Mouse (Mus musculus) forebrain, embryonic 13.5 days (tissue): ENCODE data around the gene Foxo1. TPM values are rescaled to one million over a fixed set of nuclear protein-coding genes. Genes with fewer than 3 reads are reported as not detected.

ENCODE experiments used
- ATAC-seq: fragments of 200-750 bp; cut with Nextera tagmentation; 2 replicates; pipeline ENCODE4 v1.8.0; 2017
- H3K27ac ChIP-seq: fragments of 300-500 bp; sonication (generic); 2 replicates; pipeline ENCODE4 v1.5.1; 2015; ENCODE audit warnings: inconsistent platforms, mild to moderate bottlenecking, moderate library complexity
- H3K27me3 ChIP-seq: fragments of 300-500 bp; sonication (generic); 2 replicates; pipeline ENCODE4 v1.6.1; 2015; ENCODE audit warnings: mild to moderate bottlenecking, inconsistent platforms
- H3K36me3 ChIP-seq: fragments of 300-500 bp; sonication (generic); 2 replicates; pipeline ENCODE4 v1.6.1; 2015; ENCODE audit warnings: mild to moderate bottlenecking, inconsistent platforms; ENCODE audit not compliant: poor library complexity, severe bottlenecking
- H3K4me1 ChIP-seq: fragments of 300-500 bp; sonication (generic); 2 replicates; pipeline ENCODE4 v1.6.1; 2015; ENCODE audit warnings: inconsistent platforms
- H3K4me2 ChIP-seq: fragments of 300-500 bp; sonication (generic); 2 replicates; pipeline ENCODE4 v1.6.1; 2015; ENCODE audit warnings: inconsistent platforms, mild to moderate bottlenecking, moderate library complexity
- H3K4me3 ChIP-seq: fragments of 300-500 bp; sonication (generic); 2 replicates; pipeline ENCODE4 v1.5.1; 2015; ENCODE audit warnings: mild to moderate bottlenecking, inconsistent platforms
- H3K9ac ChIP-seq: fragments of 300-500 bp; sonication (generic); 2 replicates; pipeline ENCODE4 v1.6.1; 2015; ENCODE audit warnings: mild to moderate bottlenecking, inconsistent platforms
- H3K9me3 ChIP-seq: fragments of 300-500 bp; sonication (generic); replicated peaks from 2 replicates; pipeline ENCODE4 v1.6.1; 2016; ENCODE audit warnings: inconsistent platforms
- WGBS: fragments of 180-500 bp; shearing (Covaris S2); methylation state at CpG from one replicate; pipeline ENCODE4 v1.1.7; 2015; 5-methylcytosine and 5-hydroxymethylcytosine counted together
- polyA plus RNA-seq: library from polyadenylated mRNA; unstranded; fragments of >200 nt; fragmentation: Nextera tagmentation; extraction: Ambion mirVana; gene quantifications from 2 replicates; pipeline ENCODE4 v1.2.1, GENCODE M21; 2015

Gene Foxo1
- polyA plus RNA-seq, 1 experiment from 2014 or later = 1.9 TPM

GRCm38 (mm10) chr3:52325006-52325405 lies 56.9 kb downstream of the Foxo1 start:
- Histone ChIP-seq H3K36me3 (no peaks in the 10 kb centered on the region), H3K9me3 (no peaks in the 10 kb centered on the region), H3K9ac (no peak overlapping the region), H3K4me3 (no peak overlapping the region), H3K4me2 (no peak overlapping the region), H3K27ac (no peak overlapping the region), H3K4me1 (no peaks in the 10 kb centered on the region), H3K27me3 (no peaks in the 10 kb centered on the region)
- ATAC-seq = no peak
- 95% methylated on average over 5 of the region's 5 CpGs for WGBS

GRCm38 (mm10) chr3:52326687-52327086 lies 58.6 kb downstream of the Foxo1 start:
- Histone ChIP-seq H3K4me1 (no peaks in the 10 kb centered on the region), H3K4me3 (no peak overlapping the region), H3K27ac (no peak overlapping the region), H3K36me3 (no peaks in the 10 kb centered on the region), H3K4me2 (no peak overlapping the region), H3K9ac (no peak overlapping the region), H3K27me3 (no peaks in the 10 kb centered on the region), H3K9me3 (no peaks in the 10 kb centered on the region)
- no peak for ATAC-seq
- WGBS = 81% methylated on average over 6 of the region's 6 CpGs

- Histone ChIP-seq H3K27ac (no peak overlapping the region), H3K4me3 (no peak overlapping the region), H3K36me3 (no peaks in the 10 kb centered on the region), H3K27me3 (no peaks in the 10 kb centered on the region), H3K4me2 (no peak overlapping the region), H3K4me1 (no peaks in the 10 kb centered on the region), H3K9ac (no peak overlapping the region), H3K9me3 (no peaks in the 10 kb centered on the region)
- 87% methylated on average over 13 of the region's 13 CpGs for WGBS
- no peak for ATAC-seq
These were observed 59.0 kb downstream of the Foxo1 start for GRCm38 (mm10) chr3:52327146-52327545.

GRCm38 (mm10) chr3:52331709-52332108 lies 63.6 kb downstream of the Foxo1 start:
- Histone ChIP-seq H3K36me3 (no peaks in the 10 kb centered on the region), H3K27ac (no peak overlapping the region), H3K4me3 (no peak overlapping the region), H3K9ac (no peak overlapping the region), H3K27me3 (no peaks in the 10 kb centered on the region), H3K4me2 (no peak overlapping the region), H3K9me3 (no peaks in the 10 kb centered on the region), H3K4me1 (no peaks in the 10 kb centered on the region)
- ATAC-seq = no peak
- WGBS = 93% methylated on average over 1 of the region's 1 CpGs

GRCm38 (mm10) chr3:52338761-52339160 lies 70.6 kb downstream of the Foxo1 start:
- 89% methylated on average over 4 of the region's 4 CpGs for WGBS
- Histone ChIP-seq H3K27me3 (no peaks in the 10 kb centered on the region), H3K27ac (no peak overlapping the region), H3K4me2 (no peak overlapping the region), H3K4me3 (no peak overlapping the region), H3K36me3 (no peaks in the 10 kb centered on the region), H3K4me1 (peaks cover 6% of the 10 kb centered on the region; the same call in 1 of the 2 replicates), H3K9ac (no peak overlapping the region), H3K9me3 (no peaks in the 10 kb centered on the region)
- ATAC-seq = no peak

GRCm38 (mm10) chr3:52340336-52341034 lies 72.3 kb downstream of the Foxo1 start:
- Histone ChIP-seq H3K9ac (no peak overlapping the region), H3K36me3 (no peaks in the 10 kb centered on the region), H3K4me2 (no peak overlapping the region), H3K4me1 (peaks cover 6% of the 10 kb centered on the region; the same call in 1 of the 2 replicates), H3K4me3 (no peak overlapping the region), H3K27ac (no peak overlapping the region), H3K9me3 (no peaks in the 10 kb centered on the region), H3K27me3 (no peaks in the 10 kb centered on the region)
- 92% methylated on average over 12 of the region's 12 CpGs for WGBS
- ATAC-seq = no peak

GRCm38 (mm10) chr3:52342226-52342625 lies 74.1 kb downstream of the Foxo1 start:
- Histone ChIP-seq H3K4me2 (no peak overlapping the region), H3K27ac (no peak overlapping the region), H3K9me3 (no peaks in the 10 kb centered on the region), H3K4me3 (no peak overlapping the region), H3K9ac (no peak overlapping the region), H3K36me3 (no peaks in the 10 kb centered on the region), H3K27me3 (no peaks in the 10 kb centered on the region), H3K4me1 (peaks cover 6% of the 10 kb centered on the region; the same call in 1 of the 2 replicates)
- ATAC-seq = no peak
- 73% methylated on average over 3 of the region's 3 CpGs for WGBS

- no peak for ATAC-seq
- Histone ChIP-seq H3K9me3 (no peaks in the 10 kb centered on the region), H3K27ac (no peak overlapping the region), H3K4me3 (no peak overlapping the region), H3K27me3 (no peaks in the 10 kb centered on the region), H3K9ac (no peak overlapping the region), H3K36me3 (no peaks in the 10 kb centered on the region), H3K4me2 (no peak overlapping the region), H3K4me1 (peaks cover 6% of the 10 kb centered on the region; the same call in 1 of the 2 replicates)
- 33% methylated on average over 3 of the region's 3 CpGs for whole genome bisulfite sequencing
These were observed 74.7 kb downstream of the Foxo1 start for GRCm38 (mm10) chr3:52342801-52343200.

- Histone ChIP-seq H3K27me3 (no peaks in the 10 kb centered on the region), H3K9me3 (no peaks in the 10 kb centered on the region), H3K4me1 (peaks cover 6% of the 10 kb centered on the region; the same call in 1 of the 2 replicates), H3K4me2 (no peak overlapping the region), H3K4me3 (no peak overlapping the region), H3K36me3 (no peaks in the 10 kb centered on the region), H3K27ac (no peak overlapping the region), H3K9ac (no peak overlapping the region)
- WGBS = 84% methylated on average over 6 of the region's 6 CpGs
- ATAC-seq = no peak
These were observed 75.3 kb downstream of the Foxo1 start for GRCm38 (mm10) chr3:52343270-52344070.

GRCm38 (mm10) chr3:52345881-52346280 lies 77.7 kb downstream of the Foxo1 start:
- H3K9ac ChIP-seq = no peak overlapping the region
- H3K4me3 ChIP-seq = no peak overlapping the region
- H3K27ac ChIP-seq = no peak overlapping the region
- H3K36me3 ChIP-seq = no peaks in the 10 kb centered on the region
- WGBS = 97% methylated on average over 11 of the region's 11 CpGs
- H3K27me3 ChIP-seq = no peaks in the 10 kb centered on the region
- H3K4me1 ChIP-seq = peaks cover 6% of the 10 kb centered on the region; the same call in 1 of the 2 replicates
- H3K4me2 ChIP-seq = no peak overlapping the region
- no peaks in the 10 kb centered on the region for H3K9me3 ChIP-seq
- no peak for ATAC-seq

GRCm38 (mm10) chr3:52346986-52347710 lies 79.0 kb downstream of the Foxo1 start:
- WGBS = 87% methylated on average over 4 of the region's 4 CpGs
- H3K4me3 ChIP-seq = no peak overlapping the region
- no peak overlapping the region for H3K9ac ChIP-seq
- no peak for ATAC-seq
- H3K4me2 ChIP-seq = no peak overlapping the region
- no peaks in the 10 kb centered on the region for H3K27me3 ChIP-seq
- peaks cover 6% of the 10 kb centered on the region; the same call in 1 of the 2 replicates for H3K4me1 ChIP-seq
- H3K9me3 ChIP-seq = no peaks in the 10 kb centered on the region
- H3K27ac ChIP-seq = no peak overlapping the region
- no peaks in the 10 kb centered on the region for H3K36me3 ChIP-seq
